Mouse (Mus musculus): ENCODE measurements at regions not wholly inside any gene's neighbourhood (a gene's known extent, or its start where the extent isn't known, plus 50 kb on each side); places are given as distances from the start of the nearest gene placed in this dataset.

DNA sequence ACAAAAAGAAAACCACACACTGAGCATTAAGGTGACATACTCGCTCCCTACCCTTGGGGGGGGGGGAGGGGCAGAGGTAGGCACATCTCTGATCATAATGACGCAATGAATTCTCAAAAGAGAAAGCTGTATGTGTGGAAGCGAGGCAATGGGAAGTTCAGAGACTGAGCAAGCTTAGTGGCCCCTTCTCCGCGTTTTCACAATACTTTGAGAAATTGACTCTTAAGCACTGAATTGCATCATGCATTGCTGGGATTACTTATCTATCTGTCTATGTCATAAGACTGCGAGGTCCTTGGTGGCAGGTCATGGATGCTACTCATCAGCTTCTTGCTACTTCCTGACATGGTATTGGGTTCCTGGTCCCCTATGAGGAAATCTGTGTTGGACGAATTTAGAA lies 193.2 kb upstream of the Dkk2 start:
- no peak for TF ChIP-seq MYOD1 (IDR thresholded peaks at IDR 0.05; ENCODE audit: control insufficient read depth in 1 of 3, insufficient read length in 2 of 3, low read depth in 2 of 3)
- TF ChIP-seq POLR2A (IDR thresholded peaks at IDR 0.05; ENCODE audit: insufficient read length, low read depth) = no peak
- TF ChIP-seq MAX (IDR thresholded peaks at IDR 0.05; ENCODE audit: low read depth) = no peak
- TF ChIP-seq POLR2AphosphoS2 (IDR thresholded peaks at IDR 0.05; ENCODE audit: insufficient read length, low read depth) = no peak
- no peak for TF ChIP-seq CEBPB (IDR thresholded peaks at IDR 0.05; ENCODE audit: insufficient read depth, poor library complexity, severe bottlenecking)
- TF ChIP-seq TCF12 (IDR thresholded peaks at IDR 0.05; ENCODE audit: insufficient read depth, poor library complexity, severe bottlenecking) = no peak
- no peak for TF ChIP-seq E2F4 (IDR thresholded peaks at IDR 0.05; ENCODE audit: insufficient read depth)
- TF ChIP-seq MYOG (IDR thresholded peaks at IDR 0.05; ENCODE audit: control insufficient read depth in 1 of 3, insufficient read depth in 1 of 3, insufficient read length in 2 of 3, low read depth in 2 of 3) = no peak
- no peak for TF ChIP-seq TCF3 (IDR thresholded peaks at IDR 0.05; ENCODE audit: insufficient read length, low read depth)
- TF ChIP-seq USF1 (IDR thresholded peaks at IDR 0.05; ENCODE audit: low read depth) = no peak
